Mouse (Mus musculus) embryonic facial prominence, embryonic 11.5 days (tissue): ENCODE measurements around the gene Ghrh. TPM values are rescaled to one million over a fixed set of nuclear protein-coding genes. Genes with fewer than 3 reads are reported as not detected.

ENCODE experiments used
- ATAC-seq: fragments of 200-750 bp; cut with Nextera tagmentation; replicated peaks from 2 replicates; pipeline ENCODE4 v1.8.0; 2017; ENCODE audit warnings: low read depth; ENCODE audit not compliant: insufficient number of reproducible peaks, low FRiP score, low TSS enrichment
- DNase-seq: peaks from one replicate; pipeline ENCODE4 v3.0.0-alpha.2; 2015; ENCODE audit warnings: low spot score
- H3K27ac ChIP-seq: fragments of 300-500 bp; sonication (generic); replicated peaks from 2 replicates; pipeline ENCODE4 v1.5.1; 2014; ENCODE audit warnings: mild to moderate bottlenecking, low read depth, low read length, control low read depth
- H3K27me3 ChIP-seq: fragments of 300-500 bp; sonication (generic); 2 replicates; pipeline ENCODE4 v1.6.1; 2014; ENCODE audit warnings: mild to moderate bottlenecking, low read length, moderate library complexity, mixed read lengths; ENCODE audit not compliant: control insufficient read depth, insufficient read depth
- H3K36me3 ChIP-seq: fragments of 300-500 bp; sonication (generic); replicated peaks from 2 replicates; pipeline ENCODE4 v1.6.1; 2014; ENCODE audit warnings: low read depth, mild to moderate bottlenecking, low read length, moderate library complexity, mixed read lengths; ENCODE audit not compliant: control insufficient read depth, insufficient read depth
- H3K4me1 ChIP-seq: fragments of 300-500 bp; sonication (generic); 2 replicates; pipeline ENCODE4 v1.6.1; 2014; ENCODE audit warnings: low read length, mixed read lengths; ENCODE audit not compliant: control insufficient read depth, insufficient read depth
- H3K4me2 ChIP-seq: fragments of 300-500 bp; sonication (generic); 2 replicates; pipeline ENCODE4 v1.6.1; 2014; ENCODE audit warnings: low read depth, mild to moderate bottlenecking, control low read depth, low read length, moderate library complexity
- H3K4me3 ChIP-seq: fragments of 300-500 bp; sonication (generic); 2 replicates; pipeline ENCODE4 v1.5.1; 2014; ENCODE audit warnings: low read depth, low read length, control low read depth
- H3K9ac ChIP-seq: fragments of 300-500 bp; sonication (generic); replicated peaks from 2 replicates; pipeline ENCODE4 v1.6.1; 2014; ENCODE audit warnings: mild to moderate bottlenecking, control low read depth, low read length
- H3K9me3 ChIP-seq: fragments of 300-500 bp; sonication (generic); replicated peaks from 2 replicates; pipeline ENCODE4 v1.6.1; 2016; ENCODE audit warnings: mild to moderate bottlenecking, low read length, inconsistent platforms, mixed read lengths; ENCODE audit not compliant: control insufficient read depth
- WGBS: fragments of 180-500 bp; shearing (Covaris S2); extraction: QIAGEN DNeasy Blood & Tissue Kit; methylation state at CpG from one replicate; pipeline ENCODE4 v1.1.7; 2014; 5-methylcytosine and 5-hydroxymethylcytosine counted together
- polyA plus RNA-seq: library from polyadenylated mRNA; unstranded; fragments of >200 nt; fragmentation: Nextera tagmentation; extraction: Ambion mirVana; gene quantifications from 2 replicates; pipeline ENCODE4 v1.2.1, GENCODE M21; 2014

Ghrh gene
- polyA plus RNA-seq, 1 experiment from 2014 or later: 2.2 TPM

- peaks cover 14% of the 10 kb centered on the region for H3K36me3 ChIP-seq
- no peak overlapping the region for H3K27ac ChIP-seq
- no peaks in the 10 kb centered on the region for H3K4me1 ChIP-seq
- WGBS: 96% methylated on average over 6 of the region's 6 CpGs
- no peak overlapping the region for H3K4me3 ChIP-seq
- H3K9me3 ChIP-seq: no peaks in the 10 kb centered on the region
- no peak for DNase-seq
- H3K9ac ChIP-seq: no peak overlapping the region
- no peak overlapping the region for H3K4me2 ChIP-seq
- no peaks in the 10 kb centered on the region for H3K27me3 ChIP-seq
- no peak for ATAC-seq
Observed at GRCm38 (mm10) chr2:157300051-157300450, 47.3 kb downstream of the Ghrh start.

DNA sequence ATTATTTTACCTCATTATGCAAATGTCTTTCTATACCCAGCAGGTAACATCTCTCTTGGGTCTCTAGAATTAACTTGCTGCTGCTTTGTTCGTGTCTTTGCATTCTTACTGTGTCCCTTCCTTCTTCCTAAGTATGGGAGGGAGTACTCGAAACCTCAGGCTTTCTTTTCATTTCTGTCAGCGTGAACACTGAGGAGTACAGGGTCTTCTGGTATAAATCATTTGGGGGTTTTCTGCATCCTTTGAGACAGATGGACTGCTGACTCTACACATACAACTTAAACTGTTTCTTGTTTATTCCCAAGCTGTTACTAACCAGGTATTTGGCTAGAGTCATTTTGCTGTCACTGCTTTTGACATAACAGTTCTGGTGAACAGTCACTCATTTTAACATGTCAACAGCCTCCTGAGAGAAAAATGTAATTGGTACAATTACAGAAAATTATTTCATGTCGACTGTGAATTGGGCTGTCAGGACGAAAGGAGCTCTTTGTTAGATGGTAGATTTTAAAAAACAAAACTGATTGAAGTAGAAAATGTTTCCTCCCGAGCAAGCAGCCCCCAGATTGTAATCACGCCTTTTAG lies 51.1 kb downstream of the Ghrh start:
- Histone ChIP-seq H3K9me3 (no peaks in the 10 kb centered on the region), H3K4me1 (no peaks in the 10 kb centered on the region), H3K27ac (no peak overlapping the region), H3K4me2 (no peak overlapping the region), H3K4me3 (no peak overlapping the region), H3K36me3 (peaks cover 22% of the 10 kb centered on the region), H3K9ac (no peak overlapping the region), H3K27me3 (no peaks in the 10 kb centered on the region)
- ATAC-seq: no peak
- DNase-seq: no peak
- WGBS: 67% methylated on average over 7 of the region's 7 CpGs

- DNase-seq (peak; percentile 81), ATAC-seq (no peak)
- H3K9ac ChIP-seq: no peak overlapping the region
- no peak overlapping the region for H3K4me2 ChIP-seq
- 24% methylated on average over 2 of the region's 2 CpGs for WGBS
- H3K27me3 ChIP-seq: no peaks in the 10 kb centered on the region
- H3K9me3 ChIP-seq: no peaks in the 10 kb centered on the region
- no peak overlapping the region for H3K27ac ChIP-seq
- H3K4me3 ChIP-seq: no peak overlapping the region
- H3K4me1 ChIP-seq: no peaks in the 10 kb centered on the region
- H3K36me3 ChIP-seq: peaks cover 25% of the 10 kb centered on the region
Observed at GRCm38 (mm10) chr2:157292093-157292492, 55.2 kb downstream of the Ghrh start.

DNA sequence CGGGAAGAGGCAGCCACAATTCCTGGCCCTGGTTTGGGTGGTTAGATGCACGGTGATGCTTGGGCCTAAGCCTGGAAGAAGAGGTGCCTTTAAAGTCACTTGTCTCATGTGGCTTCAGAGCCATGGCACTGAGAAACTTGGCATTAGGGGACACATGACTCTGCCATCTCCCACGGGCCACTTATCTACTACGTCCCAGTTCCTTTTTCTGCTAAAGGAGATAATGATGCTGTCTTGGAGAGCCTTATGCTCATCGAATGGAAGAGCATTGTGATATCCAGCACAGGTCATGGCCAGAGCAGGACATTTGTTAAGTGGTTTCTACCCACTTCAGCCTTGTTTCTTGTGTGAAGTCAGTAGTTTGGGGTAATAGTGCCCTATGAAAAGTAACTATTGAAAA lies 58.3 kb downstream of the Ghrh start:
- Histone ChIP-seq H3K27ac (no peak overlapping the region), H3K4me2 (no peak overlapping the region), H3K4me1 (no peaks in the 10 kb centered on the region), H3K9ac (no peak overlapping the region), H3K9me3 (no peaks in the 10 kb centered on the region), H3K36me3 (peaks cover 25% of the 10 kb centered on the region), H3K4me3 (no peak overlapping the region), H3K27me3 (no peaks in the 10 kb centered on the region)
- WGBS: 89% methylated on average over 5 of the region's 5 CpGs
- no peak for DNase-seq
- no peak for ATAC-seq

DNA sequence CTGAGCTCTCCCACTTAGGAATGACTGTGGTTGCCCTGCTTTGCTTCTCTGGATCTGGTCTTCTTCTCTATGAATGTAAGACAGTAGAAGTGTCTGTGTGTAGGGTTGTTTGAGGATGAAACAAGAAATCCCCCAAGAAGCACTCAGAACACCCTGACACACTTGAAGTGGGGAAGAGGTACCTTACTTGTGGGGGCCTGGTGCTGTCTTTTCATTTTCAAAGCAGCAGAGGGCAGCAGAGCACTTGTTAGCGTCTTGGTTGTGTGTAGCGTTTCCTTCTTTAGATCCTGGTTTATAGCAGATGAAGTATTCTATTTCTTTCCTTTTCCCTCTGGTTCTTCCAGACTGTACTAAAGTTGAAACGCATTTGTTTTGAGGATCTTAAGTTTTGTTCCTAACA lies 59.8 kb downstream of the Ghrh start:
- Histone ChIP-seq H3K4me2 (no peak overlapping the region), H3K9ac (no peak overlapping the region), H3K4me3 (no peak overlapping the region), H3K27me3 (no peaks in the 10 kb centered on the region), H3K36me3 (peaks cover 26% of the 10 kb centered on the region), H3K27ac (no peak overlapping the region), H3K4me1 (no peaks in the 10 kb centered on the region), H3K9me3 (no peaks in the 10 kb centered on the region)
- ATAC-seq (no peak), DNase-seq (peak; percentile 74)
- 39% methylated on average over 3 of the region's 3 CpGs for WGBS

GRCm38 (mm10) chr2:157283321-157283720 lies 64.0 kb downstream of the Ghrh start:
- DNase-seq: no peak
- Histone ChIP-seq H3K4me1 (peaks cover 2% of the 10 kb centered on the region), H3K36me3 (peaks cover 12% of the 10 kb centered on the region), H3K27ac (no peak overlapping the region), H3K27me3 (no peaks in the 10 kb centered on the region), H3K4me2 (no peak overlapping the region), H3K9ac (no peak overlapping the region), H3K9me3 (no peaks in the 10 kb centered on the region), H3K4me3 (no peak overlapping the region)
- ATAC-seq: no peak
- 94% methylated on average over 6 of the region's 6 CpGs for WGBS

Other genes with a start within 250 kb of the Ghrh start
- gene Samhd1, start 212.2 kb downstream of the Ghrh start, polyA plus RNA-seq: 33.3 and 34.0 TPM in 2 replicates
- 30.1 and 40.4 TPM in 2 replicates for gene Rbl1, start 143.0 kb downstream of the Ghrh start, polyA plus RNA-seq
- 257 and 261 TPM in 2 replicates for gene Rpn2, start 68.5 kb downstream of the Ghrh start, polyA plus RNA-seq
- 0.49 and 0.52 TPM in 2 replicates for gene Mroh8, start 68.0 kb downstream of the Ghrh start, polyA plus RNA-seq
- gene Manbal, start 20.1 kb upstream of the Ghrh start, polyA plus RNA-seq: 33.4 and 38.5 TPM in 2 replicates
- 13.9 and 16.4 TPM in 2 replicates for gene Src, start 70.9 kb upstream of the Ghrh start, polyA plus RNA-seq
- 1,482 and 1,542 TPM in 2 replicates for gene Nnat, start 212.6 kb upstream of the Ghrh start, polyA plus RNA-seq
- 90.2 and 97.9 TPM in 2 replicates for gene Blcap, start 223.8 kb upstream of the Ghrh start, polyA plus RNA-seq